Mouse (Mus musculus) forebrain, embryonic 14.5 days (tissue): ENCODE data around the gene Bcl6b. TPM values are rescaled to one million over a fixed set of nuclear protein-coding genes. Genes with fewer than 3 reads are reported as not detected.

Experiments
- ATAC-seq: fragments of 200-750 bp; cut with Nextera tagmentation; 2 replicates; pipeline ENCODE4 v1.8.0; 2017; ENCODE audit warnings: mild to moderate bottlenecking, moderate library complexity
- DNase-seq: peaks from one replicate; pipeline ENCODE4 v3.0.0-alpha.2; 2015; ENCODE audit warnings: low spot score
- H3K27ac ChIP-seq: fragments of 300-500 bp; sonication (generic); 2 replicates; pipeline ENCODE4 v1.5.1; 2014; ENCODE audit warnings: low read depth, mild to moderate bottlenecking, control low read depth, low read length, moderate library complexity
- H3K27me3 ChIP-seq: fragments of 300-500 bp; sonication (generic); replicated peaks from 2 replicates; pipeline ENCODE4 v1.6.1; 2014; ENCODE audit warnings: low read length, control low read depth, mixed read lengths; ENCODE audit not compliant: control insufficient read depth, insufficient read depth
- H3K36me3 ChIP-seq: fragments of 300-500 bp; sonication (generic); 2 replicates; pipeline ENCODE4 v1.6.1; 2014; ENCODE audit warnings: low read length, control low read depth; ENCODE audit not compliant: control insufficient read depth, insufficient read depth
- H3K4me1 ChIP-seq: fragments of 300-500 bp; sonication (generic); 2 replicates; pipeline ENCODE4 v1.6.1; 2014; ENCODE audit warnings: antibody characterized with exemption, low read length, control low read depth; ENCODE audit not compliant: control insufficient read depth, insufficient read depth
- H3K4me2 ChIP-seq: fragments of 300-500 bp; sonication (generic); 2 replicates; pipeline ENCODE4 v1.6.1; 2014; ENCODE audit warnings: mild to moderate bottlenecking, control low read depth, low read length
- H3K4me3 ChIP-seq: fragments of 300-500 bp; sonication (generic); 2 replicates; pipeline ENCODE4 v1.5.1; 2014; ENCODE audit warnings: low read depth, low read length, control low read depth
- H3K9ac ChIP-seq: fragments of 300-500 bp; sonication (generic); 2 replicates; pipeline ENCODE4 v1.6.1; 2014; ENCODE audit warnings: mild to moderate bottlenecking, low read length, control low read depth, moderate library complexity
- H3K9me3 ChIP-seq: fragments of 300-500 bp; sonication (generic); replicated peaks from 2 replicates; pipeline ENCODE4 v1.6.1; 2016; ENCODE audit warnings: low read length, control low read depth, mixed read lengths; ENCODE audit not compliant: control insufficient read depth
- WGBS: fragments of 180-500 bp; shearing (Covaris S2); extraction: QIAGEN DNeasy Blood & Tissue Kit; methylation state at CpG from one replicate; pipeline ENCODE4 v1.1.7; 2014; 5-methylcytosine and 5-hydroxymethylcytosine counted together
- polyA plus RNA-seq: library from polyadenylated mRNA; unstranded; fragments of >200 nt; fragmentation: Nextera tagmentation; extraction: Ambion mirVana; gene quantifications from 2 replicates; pipeline ENCODE4 v1.2.1, GENCODE M21; 2014

Gene Bcl6b
- polyA plus RNA-seq, 1 experiment from 2014 or later = 4.5 TPM

DNA sequence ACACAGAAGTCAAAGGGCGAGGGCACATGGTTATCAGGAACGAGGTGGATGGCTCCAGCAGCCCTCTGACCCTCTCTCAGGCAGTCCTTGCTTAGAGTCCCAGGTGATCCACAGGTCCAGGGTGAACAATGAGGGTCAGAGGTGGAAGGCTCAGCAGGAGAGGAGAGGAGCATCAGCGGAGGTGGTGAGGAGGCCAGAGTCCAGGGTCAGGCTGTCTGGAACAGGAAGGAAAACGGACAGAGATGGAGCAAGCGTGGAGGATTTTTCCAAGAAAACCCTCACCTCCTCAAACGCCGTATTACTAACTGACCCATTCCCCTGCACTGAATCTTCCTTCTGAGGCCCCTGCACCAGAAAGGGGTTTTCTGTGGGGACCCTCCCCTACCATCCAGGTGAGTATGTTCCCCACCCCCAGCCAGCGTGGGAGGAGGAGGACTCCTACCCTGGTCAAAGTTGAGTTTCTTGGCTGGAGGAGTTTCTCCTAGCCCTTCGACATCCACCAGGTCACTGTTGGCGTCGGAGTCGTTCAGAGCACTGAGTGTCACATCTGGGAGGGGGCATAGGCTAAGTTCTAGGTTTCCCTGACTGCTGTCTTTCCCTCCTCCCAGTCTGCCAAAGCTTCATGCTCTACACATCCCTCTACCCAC lies 5.8 kb upstream of the Bcl6b start:
- Histone ChIP-seq H3K36me3 (peaks cover 18% of the 10 kb centered on the region), H3K4me1 (peaks cover 20% of the 10 kb centered on the region), H3K9ac (no peak overlapping the region), H3K27ac (no peak overlapping the region), H3K9me3 (no peaks in the 10 kb centered on the region), H3K4me3 (no peak overlapping the region), H3K4me2 (no peak overlapping the region), H3K27me3 (peaks cover 6% of the 10 kb centered on the region; the same call in 1 of the 2 replicates)
- WGBS = 92% methylated on average over 12 of the region's 12 CpGs
- DNase-seq (no peak), ATAC-seq (no peak)

DNA sequence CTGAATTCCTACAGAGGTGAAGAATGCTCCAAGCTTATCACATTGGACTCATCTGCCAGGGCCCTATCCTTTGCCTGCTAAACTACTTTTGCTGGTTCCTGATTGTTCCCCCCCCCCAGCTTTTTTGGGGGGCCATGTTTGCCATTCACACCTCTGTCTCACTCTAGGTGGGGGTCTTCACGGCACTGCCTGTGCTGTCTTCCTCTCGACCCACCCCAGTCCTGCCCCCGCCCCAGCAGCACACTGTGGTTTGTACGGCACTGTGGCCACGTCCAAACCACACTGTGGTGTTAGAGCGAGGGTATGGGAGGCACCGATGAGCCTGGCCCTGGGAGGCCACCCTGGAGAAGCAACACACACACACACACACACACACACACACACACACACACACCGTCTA lies 4.9 kb upstream of the Bcl6b start:
- ATAC-seq = no peak
- no peak overlapping the region for H3K4me2 ChIP-seq
- WGBS = 80% methylated on average over 8 of the region's 8 CpGs
- H3K9me3 ChIP-seq = no peaks in the 10 kb centered on the region
- H3K27me3 ChIP-seq = peaks cover 14% of the 10 kb centered on the region
- no peak overlapping the region for H3K9ac ChIP-seq
- H3K4me3 ChIP-seq = no peak overlapping the region
- H3K4me1 ChIP-seq = peaks cover 18% of the 10 kb centered on the region
- DNase-seq = no peak
- H3K36me3 ChIP-seq = peaks cover 18% of the 10 kb centered on the region
- no peak overlapping the region for H3K27ac ChIP-seq

DNA sequence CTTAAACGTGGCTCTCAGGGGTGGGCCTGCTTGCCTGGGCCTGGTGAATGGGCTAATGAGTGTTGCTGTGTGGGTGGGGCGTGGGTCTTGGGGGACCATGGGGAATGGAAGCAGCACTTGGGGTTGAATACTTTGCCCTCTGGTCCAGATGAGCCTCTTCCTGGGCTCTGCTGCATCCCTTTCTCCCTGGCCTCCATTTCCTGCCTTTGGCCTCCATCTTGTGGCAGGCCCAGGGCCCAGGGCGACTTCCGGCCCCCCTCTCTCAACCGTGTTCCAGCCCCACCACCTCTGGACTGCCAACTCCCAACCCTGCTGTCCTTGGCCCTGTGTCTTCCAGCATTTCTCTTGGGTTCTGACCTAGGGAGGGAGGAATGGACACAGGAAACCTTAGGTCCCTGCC lies 4.4 kb upstream of the Bcl6b start:
- Histone ChIP-seq H3K4me1 (peaks cover 17% of the 10 kb centered on the region), H3K4me2 (no peak overlapping the region), H3K4me3 (no peak overlapping the region), H3K36me3 (peaks cover 18% of the 10 kb centered on the region), H3K27ac (no peak overlapping the region), H3K9ac (no peak overlapping the region), H3K9me3 (no peaks in the 10 kb centered on the region), H3K27me3 (peaks cover 18% of the 10 kb centered on the region)
- WGBS = 64% methylated on average over 5 of the region's 5 CpGs
- ATAC-seq (no peak), DNase-seq (no peak)

DNA sequence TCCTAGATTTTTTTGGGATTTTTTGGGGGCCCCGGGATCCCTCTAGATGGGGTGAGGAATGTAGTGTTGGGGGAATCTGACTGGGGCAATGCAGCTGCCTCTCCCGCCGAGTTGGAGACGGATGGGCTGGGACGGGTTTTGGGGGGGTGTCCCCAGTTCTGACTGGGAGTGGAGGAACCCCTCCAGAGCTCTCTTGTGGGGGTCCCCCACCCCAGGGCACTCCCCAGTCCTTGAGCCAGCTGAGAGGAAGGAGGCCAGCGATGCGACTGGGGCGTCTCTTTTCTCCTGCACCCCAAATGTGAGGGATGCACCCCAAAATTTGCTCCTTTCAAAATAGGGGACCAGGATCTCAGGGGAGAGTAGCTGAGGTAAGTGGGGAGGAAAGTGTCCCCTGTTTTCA lies 3.4 kb upstream of the Bcl6b start:
- Histone ChIP-seq H3K27ac (no peak overlapping the region; the same call in 1 of the 2 replicates), H3K9ac (peak overlapping the region; percentile 64), H3K9me3 (no peaks in the 10 kb centered on the region), H3K4me2 (peak overlapping the region; percentile 54), H3K4me1 (peaks cover 8% of the 10 kb centered on the region), H3K36me3 (peaks cover 18% of the 10 kb centered on the region), H3K27me3 (peaks cover 25% of the 10 kb centered on the region), H3K4me3 (peak overlapping the region; percentile 31)
- 36% methylated on average over 8 of the region's 8 CpGs for WGBS
- ATAC-seq (no peak), DNase-seq (no peak)

DNA sequence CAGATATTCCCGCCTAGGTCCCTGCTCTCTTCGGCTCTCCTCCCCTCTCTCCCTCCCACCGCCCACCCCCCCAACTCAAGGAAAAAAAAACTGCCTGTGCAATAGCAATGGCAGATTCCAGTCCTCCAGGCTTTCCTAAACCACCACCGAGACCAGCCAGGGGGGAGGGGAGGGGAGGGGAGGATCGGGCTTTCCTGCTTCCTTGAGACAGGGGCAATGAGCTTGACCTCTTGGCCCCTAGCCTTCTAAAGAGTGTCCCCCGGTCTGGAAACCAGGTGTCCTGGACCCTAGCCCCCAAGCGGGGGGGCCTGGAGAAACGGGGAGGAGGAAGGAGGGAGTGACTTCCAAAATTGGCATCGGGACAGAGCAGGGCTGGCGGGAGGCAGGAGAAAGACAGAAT lies 2.9 kb upstream of the Bcl6b start:
- Histone ChIP-seq H3K9me3 (no peaks in the 10 kb centered on the region), H3K4me2 (peak overlapping the region; percentile 54), H3K9ac (peak overlapping the region; percentile 64), H3K27ac (no peak overlapping the region; the same call in 1 of the 2 replicates), H3K27me3 (peaks cover 29% of the 10 kb centered on the region), H3K4me3 (peak overlapping the region; percentile 31), H3K36me3 (peaks cover 18% of the 10 kb centered on the region), H3K4me1 (peaks cover 11% of the 10 kb centered on the region)
- 9% methylated on average over 10 of the region's 10 CpGs for WGBS
- peak; percentile 61 for DNase-seq
- ATAC-seq = no peak

DNA sequence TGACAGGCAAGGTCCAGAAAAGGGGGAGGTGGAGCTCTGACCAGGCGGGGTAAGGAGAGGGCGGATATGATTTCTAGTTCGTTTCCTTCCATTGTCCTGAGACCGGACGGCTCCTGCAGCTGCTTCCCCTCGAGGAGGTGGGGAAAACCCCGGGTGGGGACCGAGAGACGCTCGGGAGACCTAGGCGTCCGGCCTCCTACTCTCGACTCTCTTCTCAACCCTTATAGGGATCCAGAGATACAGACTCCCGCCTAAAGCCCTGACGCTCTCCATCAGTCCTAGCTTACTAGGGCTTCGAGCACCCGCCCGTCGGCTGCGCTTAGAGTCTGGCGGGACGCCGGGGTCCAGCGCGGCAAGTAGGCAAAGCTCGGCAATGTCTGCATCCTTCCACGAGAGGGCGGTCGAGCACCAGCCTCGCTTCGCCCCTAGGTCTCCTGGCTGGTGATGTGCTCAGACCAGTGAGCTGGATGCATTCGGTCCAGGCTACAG lies 685 bp upstream of the Bcl6b start:
- Histone ChIP-seq H3K9me3 (no peaks in the 10 kb centered on the region), H3K9ac (no peak overlapping the region; the same call in 1 of the 2 replicates), H3K27me3 (peaks cover 41% of the 10 kb centered on the region), H3K36me3 (peaks cover 11% of the 10 kb centered on the region), H3K4me2 (peak overlapping the region; percentile 48), H3K27ac (no peak overlapping the region), H3K4me1 (peaks cover 10% of the 10 kb centered on the region; the same call in 1 of the 2 replicates), H3K4me3 (peak overlapping the region; percentile 23; the same call in 1 of the 2 replicates)
- ATAC-seq (peak; percentile 53), DNase-seq (peak; percentile 84)
- 2% methylated on average over 32 of the region's 32 CpGs for WGBS

DNA sequence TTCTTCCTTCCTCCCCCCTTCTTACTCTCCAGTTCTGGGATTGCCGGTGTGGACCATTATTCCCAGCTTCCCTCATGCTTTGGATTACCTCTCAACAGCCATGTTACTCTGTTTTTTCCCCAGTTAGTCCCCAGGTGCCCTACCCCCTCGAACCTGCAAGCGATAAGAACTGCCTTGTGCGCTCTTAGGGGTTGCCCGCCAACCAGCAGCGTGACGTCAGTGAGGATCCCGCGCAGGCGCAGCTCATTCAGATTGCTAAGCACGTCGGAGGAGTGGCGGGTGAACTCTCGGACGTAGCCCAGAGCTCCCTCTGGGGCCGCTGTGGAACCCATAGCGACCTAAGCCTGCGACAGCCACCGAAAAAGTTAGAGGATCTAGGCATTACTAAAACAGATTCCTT lies 770 bp downstream of the Bcl6b start:
- H3K36me3 ChIP-seq = no peaks in the 10 kb centered on the region
- H3K27ac ChIP-seq = no peak overlapping the region
- no peaks in the 10 kb centered on the region for H3K9me3 ChIP-seq
- ATAC-seq (peak; percentile 69), DNase-seq (peak; percentile 88)
- WGBS = under 1% methylated on average over 19 of the region's 19 CpGs
- peak overlapping the region; percentile 23 for H3K4me3 ChIP-seq
- H3K27me3 ChIP-seq = peaks cover 41% of the 10 kb centered on the region
- H3K4me1 ChIP-seq = peaks cover 10% of the 10 kb centered on the region; the same call in 1 of the 2 replicates
- H3K9ac ChIP-seq = no peak overlapping the region
- peak overlapping the region; percentile 48 for H3K4me2 ChIP-seq

DNA sequence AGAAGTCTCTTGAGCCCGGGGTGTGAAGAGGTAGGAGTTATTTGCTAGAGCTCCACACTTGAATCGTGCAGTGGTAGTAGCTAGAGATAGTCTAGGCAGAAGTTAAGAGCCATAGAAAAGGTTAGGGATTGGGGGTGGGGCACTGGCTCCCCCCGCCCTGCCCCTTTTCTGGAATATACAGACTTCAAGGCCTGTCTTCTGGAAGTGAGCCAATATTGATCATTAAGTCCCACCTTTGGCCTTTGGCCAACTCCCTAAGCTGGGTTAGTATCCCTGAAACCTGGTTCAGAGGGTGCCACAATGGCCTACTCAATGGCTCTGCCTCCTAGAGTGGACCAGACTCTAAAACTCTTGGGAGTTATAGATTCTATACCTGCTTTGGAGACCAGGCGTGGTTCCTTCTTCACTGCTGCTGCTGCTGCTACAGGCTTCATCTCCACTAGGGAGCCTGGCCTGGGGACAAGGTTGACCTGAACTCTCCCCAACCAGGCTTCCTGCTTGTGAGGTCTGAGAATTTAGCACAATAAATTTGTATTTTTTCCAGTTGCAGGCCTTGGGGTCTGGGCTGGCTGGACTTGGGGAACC lies 1.8 kb downstream of the Bcl6b start:
- peaks cover 41% of the 10 kb centered on the region for H3K27me3 ChIP-seq
- ATAC-seq (no peak), DNase-seq (no peak)
- H3K4me2 ChIP-seq = no peak overlapping the region
- H3K9ac ChIP-seq = no peak overlapping the region
- H3K4me3 ChIP-seq = no peak overlapping the region
- 87% methylated on average over 4 of the region's 4 CpGs for WGBS
- H3K27ac ChIP-seq = no peak overlapping the region
- peaks cover 10% of the 10 kb centered on the region; the same call in 1 of the 2 replicates for H3K4me1 ChIP-seq
- no peaks in the 10 kb centered on the region for H3K36me3 ChIP-seq
- H3K9me3 ChIP-seq = no peaks in the 10 kb centered on the region

DNA sequence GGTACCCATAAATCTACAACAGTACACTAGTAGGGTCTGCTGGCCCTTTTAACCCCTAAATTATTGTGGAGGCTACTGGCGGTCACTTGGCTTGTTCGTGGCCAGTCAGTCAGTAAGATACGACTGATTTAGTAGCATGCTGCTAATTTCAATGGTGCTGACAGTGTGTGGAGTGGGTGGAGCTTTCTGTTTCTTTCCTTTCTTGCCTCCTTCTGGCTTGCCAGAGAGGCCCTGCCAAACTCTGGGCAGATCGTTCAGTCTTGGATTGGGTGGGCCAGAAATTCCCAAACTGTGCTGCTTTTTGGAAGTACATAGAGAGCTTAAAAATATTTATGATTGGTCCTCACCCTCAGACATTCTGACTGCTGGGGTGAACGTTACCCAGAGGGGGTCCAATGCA lies 2.5 kb downstream of the Bcl6b start:
- ATAC-seq = peak; percentile 21; the same call in 1 of the 2 replicates

More for the DNA sequence above, 2.5 kb downstream of the Bcl6b start:
- 30% methylated on average over 5 of the region's 5 CpGs for WGBS
- Histone ChIP-seq H3K9me3 (no peaks in the 10 kb centered on the region), H3K9ac (no peak overlapping the region), H3K4me2 (peak overlapping the region; percentile 44), H3K27ac (no peak overlapping the region), H3K36me3 (no peaks in the 10 kb centered on the region), H3K4me3 (no peak overlapping the region), H3K4me1 (peaks cover 10% of the 10 kb centered on the region; the same call in 1 of the 2 replicates), H3K27me3 (peaks cover 41% of the 10 kb centered on the region)
- peak; percentile 54 for DNase-seq
